Mouse (Mus musculus) midbrain, embryonic 13.5 days (tissue): ENCODE measurements around the gene Pex16. TPM values are rescaled to one million over a fixed set of nuclear protein-coding genes. Genes with fewer than 3 reads are reported as not detected.

Experiments used
- ATAC-seq: fragments of 200-750 bp; cut with Nextera tagmentation; 2 replicates; pipeline ENCODE4 v1.8.0; 2017; ENCODE audit warnings: mild to moderate bottlenecking, moderate TSS enrichment, moderate library complexity
- H3K27ac ChIP-seq: fragments of 300-500 bp; sonication (generic); 2 replicates; pipeline ENCODE4 v1.5.1; 2015; ENCODE audit warnings: inconsistent platforms, mild to moderate bottlenecking, moderate library complexity
- H3K27me3 ChIP-seq: fragments of 300-500 bp; sonication (generic); 2 replicates; pipeline ENCODE4 v1.6.1; 2015; ENCODE audit warnings: mild to moderate bottlenecking, inconsistent platforms
- H3K36me3 ChIP-seq: fragments of 300-500 bp; sonication (generic); 2 replicates; pipeline ENCODE4 v1.6.1; 2015; ENCODE audit warnings: mild to moderate bottlenecking, inconsistent platforms
- H3K4me1 ChIP-seq: fragments of 300-500 bp; sonication (generic); replicated peaks from 2 replicates; pipeline ENCODE4 v1.6.1; 2015; ENCODE audit warnings: inconsistent platforms
- H3K4me2 ChIP-seq: fragments of 300-500 bp; sonication (generic); replicated peaks from 2 replicates; pipeline ENCODE4 v1.6.1; 2015; ENCODE audit warnings: moderate library complexity, mild to moderate bottlenecking, inconsistent platforms
- H3K4me3 ChIP-seq: fragments of 300-500 bp; sonication (generic); replicated peaks from 2 replicates; pipeline ENCODE4 v1.5.1; 2015; ENCODE audit warnings: mild to moderate bottlenecking, inconsistent platforms
- H3K9ac ChIP-seq: fragments of 300-500 bp; sonication (generic); replicated peaks from 2 replicates; pipeline ENCODE4 v1.6.1; 2015; ENCODE audit warnings: mild to moderate bottlenecking, inconsistent platforms
- H3K9me3 ChIP-seq: fragments of 300-500 bp; sonication (generic); 2 replicates; pipeline ENCODE4 v1.6.1; 2016; ENCODE audit warnings: mild to moderate bottlenecking, inconsistent platforms
- WGBS: fragments of 180-500 bp; shearing (Covaris S2); methylation state at CpG from one replicate; pipeline ENCODE4 v1.1.7; 2015; 5-methylcytosine and 5-hydroxymethylcytosine counted together
- polyA plus RNA-seq: library from polyadenylated mRNA; unstranded; fragments of >200 nt; fragmentation: Nextera tagmentation; extraction: Ambion mirVana; gene quantifications from 2 replicates; pipeline ENCODE4 v1.2.1, GENCODE M21; 2015

Pex16 gene
- polyA plus RNA-seq, 1 experiment from 2014 or later = 36.0 TPM

DNA sequence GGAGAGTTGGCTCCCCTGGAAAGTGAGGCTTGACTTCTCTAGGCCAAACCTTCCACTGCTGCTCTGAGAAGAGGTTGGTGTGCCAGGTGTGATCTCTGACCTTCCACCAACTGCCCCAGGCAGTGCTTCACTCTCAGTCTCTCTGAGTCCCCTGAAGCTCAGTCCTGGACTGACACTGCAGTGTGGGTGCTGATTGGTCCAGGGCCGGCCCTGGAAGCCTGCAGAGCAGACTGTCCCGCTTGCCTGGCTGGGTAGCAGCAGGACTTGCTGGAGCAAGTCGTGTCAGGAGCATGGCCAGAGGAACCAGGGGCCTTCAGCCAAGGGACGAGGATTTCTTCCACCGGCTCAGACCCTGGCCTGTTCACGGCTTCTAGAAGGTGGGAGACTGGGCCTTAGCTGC lies 30.3 kb downstream of the Pex16 start:
- H3K9ac ChIP-seq = 0 out of 2 replicates have a peak overlapping the region, but pooled peaks have one; percentile 19
- H3K4me3 ChIP-seq = no peak overlapping the region
- no peak overlapping the region for H3K4me2 ChIP-seq
- no peaks in the 10 kb centered on the region for H3K27me3 ChIP-seq
- ATAC-seq = no peak
- peaks cover 64% of the 10 kb centered on the region for H3K36me3 ChIP-seq
- peaks cover 29% of the 10 kb centered on the region for H3K4me1 ChIP-seq
- no peaks in the 10 kb centered on the region for H3K9me3 ChIP-seq
- 0 out of 2 replicates have a peak overlapping the region, but pooled peaks have one; percentile 26 for H3K27ac ChIP-seq
- 91% methylated on average over 6 of the region's 6 CpGs for WGBS

DNA sequence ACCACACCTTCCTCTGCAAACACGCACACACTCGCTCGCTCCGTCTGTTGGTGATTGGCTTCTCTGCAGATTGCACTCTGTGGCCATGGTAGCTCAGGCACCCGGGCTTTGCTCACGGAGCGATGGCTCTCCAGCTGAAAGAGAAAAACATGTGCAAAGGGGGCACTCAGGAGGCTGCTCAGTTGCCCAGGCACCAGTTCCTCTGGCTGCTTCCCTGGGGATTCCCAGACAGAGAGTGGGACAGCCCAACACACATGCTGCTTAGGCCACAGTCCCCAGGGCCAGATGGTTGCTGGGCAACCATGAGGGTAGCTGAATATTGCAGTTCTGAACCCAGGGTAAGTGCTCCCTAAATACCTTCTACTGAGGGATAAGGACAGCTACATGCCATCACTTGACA lies 31.2 kb downstream of the Pex16 start:
- WGBS = 80% methylated on average over 7 of the region's 7 CpGs
- peaks cover 74% of the 10 kb centered on the region for H3K36me3 ChIP-seq

DNA sequence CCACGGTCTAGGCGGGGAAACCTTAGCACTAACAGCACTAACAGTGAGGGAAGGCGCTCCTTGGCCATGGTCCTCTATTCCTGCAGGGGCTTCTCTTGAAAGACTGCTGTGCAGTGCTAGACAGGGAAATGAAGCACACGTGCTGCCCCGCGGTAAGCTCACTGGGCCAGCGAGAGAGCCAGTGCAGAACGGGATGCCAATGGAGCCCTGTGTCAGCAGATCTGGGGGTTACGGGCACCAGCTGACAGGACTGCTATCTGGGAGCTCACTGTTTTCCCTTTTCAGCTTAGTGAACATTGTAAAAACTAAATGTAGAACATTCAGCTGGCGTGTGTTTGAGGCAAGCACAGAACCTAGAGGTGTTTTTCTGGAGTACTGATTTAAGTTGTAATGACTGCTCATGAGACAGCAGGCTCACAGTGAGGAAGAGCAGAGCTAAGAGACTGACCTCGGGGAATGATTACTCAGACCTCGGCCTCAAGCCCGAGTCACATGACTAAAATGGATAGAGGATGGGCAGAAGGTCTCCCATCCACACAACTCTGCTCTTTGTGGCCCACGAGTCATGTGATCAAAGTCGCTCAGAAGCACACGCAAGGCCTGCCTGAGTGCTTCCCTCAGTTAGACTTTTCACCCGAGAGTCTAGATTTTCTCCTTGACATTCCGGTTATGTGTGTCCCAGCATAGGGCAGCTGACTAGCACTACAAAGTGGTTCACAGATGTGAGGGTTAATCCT lies 34.0 kb downstream of the Pex16 start:
- 92% methylated on average over 18 of the region's 18 CpGs for WGBS
- Histone ChIP-seq H3K36me3 (peaks cover 97% of the 10 kb centered on the region), H3K27me3 (no peaks in the 10 kb centered on the region), H3K27ac (no peak overlapping the region), H3K9ac (no peak overlapping the region), H3K4me1 (peaks cover 10% of the 10 kb centered on the region), H3K4me2 (no peak overlapping the region), H3K9me3 (no peaks in the 10 kb centered on the region), H3K4me3 (no peak overlapping the region)
- ATAC-seq = no peak

More for the DNA sequence above, 31.2 kb downstream of the Pex16 start:
- Histone ChIP-seq H3K9me3 (no peaks in the 10 kb centered on the region), H3K4me1 (peaks cover 21% of the 10 kb centered on the region), H3K27ac (peak overlapping the region; percentile 26), H3K4me2 (no peak overlapping the region), H3K4me3 (no peak overlapping the region), H3K27me3 (no peaks in the 10 kb centered on the region), H3K9ac (no peak overlapping the region)
- no peak for ATAC-seq

DNA sequence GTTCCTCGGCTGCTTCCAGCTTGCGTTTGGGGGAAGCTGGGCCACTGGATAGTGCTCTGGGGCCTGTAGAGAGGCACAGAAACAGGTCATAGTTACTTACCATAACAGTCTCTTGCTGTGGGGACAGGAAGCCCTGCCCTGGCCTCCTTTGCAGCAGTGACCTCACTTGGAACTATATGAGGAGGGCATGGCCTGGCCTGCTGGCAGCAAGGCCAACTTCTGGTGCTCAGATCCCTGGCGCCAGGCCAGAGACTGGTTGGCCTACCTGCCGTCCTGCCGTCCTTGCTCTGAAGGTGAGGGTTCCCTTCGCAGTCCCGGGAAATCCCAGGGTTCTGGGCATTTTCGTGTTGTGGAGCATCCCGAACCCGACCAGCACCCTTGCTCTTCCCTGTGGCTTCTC lies 37.2 kb downstream of the Pex16 start:
- Histone ChIP-seq H3K36me3 (peaks cover 97% of the 10 kb centered on the region), H3K27ac (no peak overlapping the region), H3K4me2 (no peak overlapping the region), H3K9ac (no peak overlapping the region), H3K4me1 (no peaks in the 10 kb centered on the region), H3K27me3 (no peaks in the 10 kb centered on the region), H3K4me3 (no peak overlapping the region), H3K9me3 (no peaks in the 10 kb centered on the region)
- no peak for ATAC-seq
- 95% methylated on average over 10 of the region's 10 CpGs for WGBS

DNA sequence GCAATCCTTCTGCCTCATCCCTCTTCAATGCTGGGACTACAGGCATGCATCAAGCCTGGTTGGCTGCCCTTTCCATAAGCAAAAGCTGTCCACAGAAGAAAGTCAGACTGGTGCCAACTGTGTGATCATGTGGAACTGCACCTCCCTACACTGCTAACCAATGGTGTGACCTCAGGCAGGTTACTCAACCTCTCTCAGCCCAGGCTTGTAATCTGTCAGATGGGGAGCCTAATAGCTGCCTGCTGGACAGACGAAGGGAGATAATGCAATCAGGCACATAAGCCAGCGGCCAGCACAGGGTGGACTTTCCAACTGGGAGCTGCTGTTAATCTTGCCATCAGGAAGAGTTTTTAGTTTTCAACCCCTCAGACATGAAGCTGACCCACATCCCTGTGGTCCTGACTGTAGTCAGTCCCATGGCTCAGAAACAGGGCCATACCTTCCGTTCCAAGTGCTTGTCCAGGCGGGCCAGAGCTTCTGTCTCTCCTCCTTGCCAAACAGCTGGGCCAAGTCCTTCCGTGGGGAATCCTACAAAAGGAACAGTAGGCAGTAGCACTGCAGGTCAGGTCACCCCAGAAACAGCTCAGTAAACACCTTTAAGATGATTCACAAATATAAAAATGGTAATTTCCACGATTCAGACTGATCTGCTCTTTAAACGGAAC lies 47.4 kb downstream of the Pex16 start:
- H3K36me3 ChIP-seq = peaks cover 85% of the 10 kb centered on the region
- ATAC-seq = no peak
- 94% methylated on average over 7 of the region's 7 CpGs for WGBS

DNA sequence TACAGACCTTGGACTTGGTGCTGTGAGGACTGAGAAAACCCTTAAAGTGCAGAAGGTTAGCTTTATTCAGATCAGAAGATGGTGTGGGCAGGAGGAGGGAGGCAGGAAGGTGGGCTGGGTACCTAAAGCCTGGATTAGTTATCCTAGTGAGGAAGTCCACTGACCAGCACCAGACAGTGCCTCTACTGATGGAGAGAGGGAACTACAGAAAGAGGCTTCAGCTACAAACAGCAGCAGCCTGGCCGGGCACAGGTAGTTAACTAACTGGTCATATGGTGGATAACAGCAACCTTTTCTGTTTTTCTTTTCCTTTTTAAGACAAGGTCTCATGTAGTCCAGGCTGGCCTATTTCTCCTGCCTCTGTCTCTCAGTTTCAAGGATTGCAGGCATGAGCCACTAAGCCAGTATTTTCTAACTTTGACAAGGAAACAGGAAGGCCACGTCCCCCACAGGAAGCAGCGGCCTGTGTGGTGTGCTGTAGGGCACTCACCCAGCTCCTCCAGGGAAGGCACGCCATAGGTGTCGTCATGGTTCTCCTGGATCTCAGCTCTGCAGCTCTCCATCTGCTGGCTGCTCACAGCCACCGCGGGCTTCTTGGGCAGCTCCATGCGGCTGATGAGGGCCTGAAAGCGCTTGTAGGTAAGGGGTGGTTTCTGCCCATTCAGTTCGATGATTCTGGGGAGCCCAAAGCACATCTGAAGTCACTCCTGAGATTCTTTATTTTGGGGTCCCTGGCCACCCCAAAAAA lies 48.1 kb downstream of the Pex16 start:
- no peaks in the 10 kb centered on the region for H3K9me3 ChIP-seq
- no peak overlapping the region for H3K4me3 ChIP-seq
- no peak overlapping the region for H3K9ac ChIP-seq
- no peak for ATAC-seq
- peaks cover 44% of the 10 kb centered on the region for H3K4me1 ChIP-seq
- no peaks in the 10 kb centered on the region for H3K27me3 ChIP-seq
- H3K4me2 ChIP-seq = no peak overlapping the region
- no peak overlapping the region for H3K27ac ChIP-seq
- 76% methylated on average over 10 of the region's 10 CpGs for WGBS
- H3K36me3 ChIP-seq = peaks cover 77% of the 10 kb centered on the region

More for the DNA sequence above, 47.4 kb downstream of the Pex16 start:
- Histone ChIP-seq H3K4me3 (no peak overlapping the region), H3K9ac (no peak overlapping the region), H3K27ac (no peak overlapping the region), H3K9me3 (no peaks in the 10 kb centered on the region), H3K4me2 (no peak overlapping the region), H3K27me3 (no peaks in the 10 kb centered on the region), H3K4me1 (peaks cover 38% of the 10 kb centered on the region)

DNA sequence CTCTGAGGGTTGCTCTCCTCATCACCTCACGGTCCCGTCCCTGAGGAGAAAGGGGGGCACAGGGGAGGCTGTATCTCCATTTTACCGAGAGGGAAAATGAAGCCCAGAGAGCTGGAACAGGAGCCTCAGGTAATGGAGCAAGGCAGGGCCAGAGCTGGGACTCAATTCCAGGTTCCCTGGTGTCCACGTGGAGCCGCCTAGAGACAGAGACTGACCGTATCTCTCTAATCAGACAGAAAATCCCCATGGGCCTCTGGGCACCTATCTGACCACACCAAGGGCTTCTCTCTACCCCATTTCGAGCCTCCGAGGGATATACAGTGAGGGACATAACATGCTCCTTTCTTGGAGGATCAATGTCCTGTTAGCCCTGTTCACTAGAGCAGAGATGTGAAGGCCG lies 48.7 kb downstream of the Pex16 start:
- H3K27me3 ChIP-seq = no peaks in the 10 kb centered on the region
- H3K4me3 ChIP-seq = no peak overlapping the region
- H3K4me2 ChIP-seq = no peak overlapping the region
- 92% methylated on average over 9 of the region's 9 CpGs for WGBS
- H3K36me3 ChIP-seq = peaks cover 72% of the 10 kb centered on the region
- no peak for ATAC-seq
- peaks cover 50% of the 10 kb centered on the region for H3K4me1 ChIP-seq
- H3K27ac ChIP-seq = no peak overlapping the region
- no peak overlapping the region for H3K9ac ChIP-seq
- no peaks in the 10 kb centered on the region for H3K9me3 ChIP-seq

DNA sequence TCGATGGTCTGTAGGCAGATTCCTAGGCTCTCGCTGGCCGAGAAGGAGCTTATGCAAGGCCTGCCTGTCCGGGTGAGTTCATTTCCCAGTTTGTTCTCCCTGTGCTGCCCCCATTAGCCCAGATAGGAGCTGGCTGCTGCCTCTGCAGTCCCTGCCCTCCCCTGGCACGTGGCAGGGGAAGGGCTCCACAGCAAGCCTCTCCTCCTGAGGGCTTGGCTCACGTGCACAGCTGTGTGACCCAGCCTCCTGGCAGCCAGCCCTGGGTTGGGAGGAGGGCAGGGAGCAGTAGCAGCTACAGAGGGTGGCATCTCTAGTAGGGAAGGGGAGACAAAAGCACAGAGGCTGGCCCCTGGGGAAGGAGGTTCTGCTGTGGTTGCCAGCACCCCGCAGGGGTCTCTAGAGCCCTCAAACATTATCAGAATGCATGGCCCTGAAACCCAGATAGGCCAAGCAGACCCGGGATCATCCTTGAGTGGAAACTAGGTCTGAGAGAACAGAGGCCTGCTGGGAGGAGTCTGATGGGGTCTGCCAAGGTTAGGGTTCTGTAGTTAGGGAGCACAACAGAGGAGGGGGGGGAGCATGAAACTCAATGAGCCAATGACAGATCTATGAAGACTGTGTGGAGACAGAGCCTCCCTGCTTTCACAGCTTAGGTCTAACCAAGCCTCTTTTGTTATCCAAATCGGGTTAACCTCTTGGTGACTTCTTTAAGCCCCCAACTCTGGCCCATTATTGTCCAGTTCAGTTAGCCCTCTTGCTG lies 49.4 kb downstream of the Pex16 start:
- peaks cover 64% of the 10 kb centered on the region for H3K36me3 ChIP-seq
- H3K9ac ChIP-seq = 0 out of 2 replicates have a peak overlapping the region, but pooled peaks have one; percentile 24
- 62% methylated on average over 9 of the region's 9 CpGs for WGBS
- peak overlapping the region; percentile 83 for H3K27ac ChIP-seq
- H3K9me3 ChIP-seq = no peaks in the 10 kb centered on the region
- peak; percentile 38; the same call in 1 of the 2 replicates for ATAC-seq
- H3K4me1 ChIP-seq = peaks cover 58% of the 10 kb centered on the region
- no peak overlapping the region for H3K4me2 ChIP-seq
- H3K4me3 ChIP-seq = no peak overlapping the region
- H3K27me3 ChIP-seq = no peaks in the 10 kb centered on the region

DNA sequence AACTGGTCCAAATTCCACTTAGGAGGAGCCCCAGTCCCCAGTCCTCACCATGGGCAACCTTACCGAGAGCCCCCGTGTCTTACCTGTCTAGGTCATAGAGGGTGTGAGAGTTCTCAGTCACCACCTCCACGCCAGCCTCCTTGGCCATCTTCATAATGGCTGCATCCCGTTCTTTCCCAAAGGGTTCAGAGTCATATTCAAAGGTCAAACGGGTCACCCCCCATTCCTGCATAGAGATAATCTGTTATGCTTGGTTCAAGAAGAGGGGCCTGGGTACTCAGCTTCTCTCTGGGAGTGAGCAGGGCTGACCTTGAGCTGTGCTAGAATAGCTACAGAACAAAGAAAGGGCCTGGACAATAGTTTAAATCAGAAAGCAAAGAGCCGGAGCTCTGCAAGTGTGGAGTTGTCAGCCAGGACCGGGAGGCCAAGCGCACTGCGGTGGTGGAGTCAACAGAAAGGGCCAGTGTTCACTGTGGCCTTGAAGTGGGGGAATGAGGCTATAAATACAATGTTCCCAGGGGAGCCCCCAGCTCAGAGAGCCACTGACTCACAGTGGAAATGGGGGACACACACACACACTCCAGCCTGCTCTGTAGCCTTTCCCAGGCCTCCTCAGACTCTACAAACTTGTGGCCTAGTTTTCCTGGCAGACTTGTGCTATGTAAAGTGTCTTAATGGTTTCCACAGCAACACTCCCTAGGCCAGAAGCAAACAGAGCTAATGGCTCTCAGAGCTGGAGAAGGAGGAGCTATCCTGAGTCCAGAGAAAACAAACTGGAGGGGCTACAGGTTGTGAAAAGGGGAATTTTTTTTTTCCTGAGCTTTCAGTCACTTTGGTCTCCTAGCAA lies 50.2 kb downstream of the Pex16 start:
- H3K4me3 ChIP-seq = no peak overlapping the region
- H3K4me1 ChIP-seq = peaks cover 65% of the 10 kb centered on the region
- H3K36me3 ChIP-seq = peaks cover 56% of the 10 kb centered on the region
- WGBS = 23% methylated on average over 9 of the region's 9 CpGs
- H3K4me2 ChIP-seq = 0 out of 2 replicates have a peak overlapping the region, but pooled peaks have one; percentile 5
- peak; percentile 62 for ATAC-seq
- H3K9ac ChIP-seq = no peak overlapping the region
- no peaks in the 10 kb centered on the region for H3K9me3 ChIP-seq
- peak overlapping the region; percentile 83 for H3K27ac ChIP-seq
- no peaks in the 10 kb centered on the region for H3K27me3 ChIP-seq

DNA sequence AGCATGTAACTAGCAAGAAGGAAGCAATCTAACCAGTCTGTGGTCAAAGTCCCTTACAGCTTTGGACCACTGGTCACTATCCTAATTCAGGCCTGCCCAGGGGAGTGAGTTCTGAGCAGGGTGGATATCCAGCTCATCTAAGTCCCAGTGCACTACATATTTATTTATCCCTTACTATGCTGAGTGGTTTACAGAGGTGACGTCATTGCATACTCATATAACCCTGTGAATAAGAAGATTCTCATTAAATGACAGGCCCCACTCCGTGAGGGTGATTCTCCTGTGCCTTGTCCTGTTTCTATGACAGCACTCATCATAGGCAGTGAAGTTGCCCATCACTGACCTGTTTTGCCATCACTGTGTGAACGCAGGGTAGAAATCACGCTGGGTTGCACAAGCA lies 50.9 kb downstream of the Pex16 start:
- Histone ChIP-seq H3K27ac (peak overlapping the region; percentile 83), H3K9me3 (no peaks in the 10 kb centered on the region), H3K9ac (no peak overlapping the region), H3K36me3 (peaks cover 49% of the 10 kb centered on the region), H3K4me1 (peaks cover 72% of the 10 kb centered on the region), H3K4me2 (no peak overlapping the region), H3K4me3 (no peak overlapping the region), H3K27me3 (no peaks in the 10 kb centered on the region)
- ATAC-seq = peak; percentile 10; the same call in 1 of the 2 replicates
- 58% methylated on average over 4 of the region's 4 CpGs for WGBS

DNA sequence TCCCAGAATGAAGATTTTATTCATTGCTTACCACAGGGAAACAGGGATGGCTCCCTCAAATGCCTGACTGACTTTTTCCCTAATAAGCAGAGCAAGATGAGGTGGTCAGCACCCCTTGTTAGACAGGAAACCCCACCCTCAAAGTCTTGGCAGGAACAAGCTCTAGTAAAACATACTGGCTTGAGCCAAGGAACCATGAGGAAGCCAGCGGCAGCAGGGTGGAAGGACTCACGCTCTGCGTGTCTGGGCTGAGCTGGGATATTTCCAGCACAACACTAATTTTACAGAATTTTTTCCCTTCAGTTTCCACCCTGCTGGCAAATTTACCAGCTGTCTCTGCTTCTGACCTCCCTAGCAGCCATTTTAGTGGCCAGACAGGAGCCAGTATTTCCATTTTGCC lies 52.0 kb downstream of the Pex16 start:
- Histone ChIP-seq H3K9ac (0 out of 2 replicates have a peak overlapping the region, but pooled peaks have one; percentile 21), H3K9me3 (no peaks in the 10 kb centered on the region), H3K4me3 (no peak overlapping the region), H3K27me3 (no peaks in the 10 kb centered on the region), H3K27ac (no peak overlapping the region), H3K36me3 (peaks cover 39% of the 10 kb centered on the region), H3K4me2 (no peak overlapping the region), H3K4me1 (peaks cover 82% of the 10 kb centered on the region)
- ATAC-seq = no peak
- WGBS = 89% methylated on average over 3 of the region's 3 CpGs
